Mouse (Mus musculus): ENCODE results near the gene Wdr47. TPM values are rescaled to one million over a fixed set of nuclear protein-coding genes. Genes with fewer than 3 reads are reported as not detected.
"Not testable (repeated sequence)": the region's sequence is repeated elsewhere in the genome, so short reads cannot be mapped to it uniquely, and the experiment has no call there.

Gene Wdr47
- total RNA-seq (2022): 10 to 100 TPM in 2 of 4 experiments, 1 to 10 TPM in 2; 7.2 to 10.3 (median 8.9) TPM

DNA sequence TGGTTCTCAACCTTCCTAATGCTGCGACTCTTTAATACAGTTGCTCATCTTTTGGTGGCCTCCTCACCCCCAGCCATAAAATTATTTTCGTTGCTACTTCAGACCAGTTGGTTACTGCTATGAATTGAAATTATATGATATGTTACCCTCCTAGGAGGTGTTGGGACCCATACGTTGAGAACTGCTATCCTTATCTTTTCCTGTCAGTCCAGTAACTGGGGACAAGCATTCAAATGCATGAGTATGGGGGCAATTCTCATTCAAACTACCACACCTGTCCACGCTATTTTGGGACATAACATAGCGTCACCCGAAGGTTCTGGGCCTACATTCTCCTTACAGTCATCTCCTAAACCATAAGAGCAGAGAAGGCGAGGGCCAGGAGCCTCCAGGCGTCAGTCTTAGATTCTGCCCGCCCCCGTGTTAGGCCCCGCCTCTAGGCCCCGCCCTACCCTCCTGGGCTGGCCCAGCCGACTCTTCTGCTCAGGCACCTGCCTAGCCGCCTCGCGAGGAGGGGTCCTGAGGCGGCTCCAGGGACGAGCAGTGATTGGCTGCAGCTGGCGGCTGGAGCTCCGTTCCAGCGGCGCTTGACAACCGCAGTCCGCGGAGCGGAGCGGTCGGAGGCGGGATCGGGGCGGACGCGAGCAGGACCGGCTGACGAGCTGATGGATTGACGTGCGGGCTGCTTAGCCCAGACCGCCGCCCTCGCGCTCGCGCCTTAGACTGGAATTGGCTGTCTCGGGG lies at the start of gene Wdr47:
Wdr47 (plus strand) TSS at position 494 of the 744 bp plus-strand sequence.
- DNase-seq (ENCODE audit: low spot score): peak; percentile 93

GRCm38 (mm10) chr3:108542299-108542698 lies 48.8 kb upstream of the Wdr47 start:
- DNase-seq (ENCODE audit: low spot score): no peak

DNA sequence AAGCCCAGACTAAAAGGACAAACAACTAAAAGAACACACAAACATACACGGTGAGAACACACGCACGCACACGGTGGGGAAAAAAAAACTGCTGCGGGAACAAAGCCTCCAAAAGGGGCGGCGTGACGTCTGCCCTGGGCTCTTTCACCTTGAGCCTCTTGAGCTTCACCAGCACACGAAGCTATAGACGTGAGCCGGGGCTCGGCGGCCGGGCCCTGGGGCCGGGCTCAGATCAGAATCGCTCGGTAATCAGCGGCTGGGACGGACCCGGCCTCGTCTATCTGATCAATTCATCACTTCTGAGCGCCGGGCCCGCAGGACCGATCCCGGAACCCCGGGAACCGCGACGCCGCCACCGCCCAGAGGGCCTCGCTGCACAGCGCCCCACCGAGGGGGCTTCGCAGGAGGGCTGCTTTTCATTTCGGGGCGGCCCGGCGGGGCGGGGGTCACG lies 36.9 kb upstream of the Wdr47 start:
- DNase-seq (ENCODE audit: low spot score): no peak

DNA sequence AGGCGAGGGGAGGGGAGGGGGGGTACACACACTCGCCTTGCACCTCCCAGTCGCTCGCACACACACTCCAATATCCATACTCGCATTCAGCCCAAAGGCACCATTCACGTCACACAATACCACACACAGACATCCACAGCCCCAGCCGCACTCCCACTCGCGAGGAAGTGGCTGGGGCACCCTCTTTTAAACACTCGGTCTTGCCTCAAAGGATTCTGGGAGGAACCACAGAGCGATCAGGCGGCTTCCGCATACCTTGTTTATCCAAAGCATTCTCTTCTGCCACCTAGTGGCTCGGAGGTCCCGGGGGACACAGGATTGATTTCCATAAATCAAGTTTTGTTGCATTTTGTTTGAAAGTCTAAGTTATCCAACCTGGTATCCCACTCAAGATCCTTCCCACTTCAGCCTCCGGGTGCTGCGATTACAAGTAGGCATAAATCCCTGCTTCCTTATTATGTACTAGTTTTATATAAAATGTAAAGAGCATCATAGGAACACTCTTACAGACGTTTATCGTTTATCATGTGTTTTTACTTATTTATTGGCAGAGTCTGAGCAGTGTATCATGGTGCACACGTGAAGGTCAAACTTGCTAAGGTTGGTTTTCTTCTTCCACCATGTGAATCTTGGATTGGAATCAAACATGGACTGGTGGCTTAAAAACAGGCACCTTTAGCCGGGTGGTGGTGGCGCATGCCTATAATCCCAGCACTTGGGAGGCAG lies 36.3 kb upstream of the Wdr47 start:
- DNase-seq (ENCODE audit: low spot score): peak; percentile 95

DNA sequence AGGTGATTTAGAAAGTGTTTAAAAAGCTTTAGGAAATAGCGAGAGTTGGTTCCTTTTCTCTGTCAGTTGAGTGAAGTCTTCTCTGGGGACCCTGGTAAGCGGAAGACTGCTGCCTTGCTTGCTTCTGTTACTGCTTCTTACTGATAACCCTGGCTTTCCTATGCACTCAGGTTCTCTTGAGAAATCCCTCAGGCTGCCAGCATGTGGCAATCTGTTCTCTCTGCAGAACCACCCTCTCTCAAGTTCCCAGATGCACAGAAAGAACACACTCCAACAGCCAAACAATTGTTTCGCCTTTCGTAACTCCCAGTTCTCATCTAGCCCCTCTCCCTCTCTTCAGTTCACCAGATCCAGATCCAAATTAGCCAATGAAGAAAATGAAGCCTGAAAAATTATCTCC lies 33.2 kb upstream of the Wdr47 start:
- no peak for DNase-seq (ENCODE audit: low spot score)

GRCm38 (mm10) chr3:108562133-108562730 lies 28.8 kb upstream of the Wdr47 start, which contains the start of gene Tmem167b:
TSS of gene Tmem167b (minus strand) at chr3:108562466.
- DNase-seq (ENCODE audit: low spot score): peak; percentile 99

DNA sequence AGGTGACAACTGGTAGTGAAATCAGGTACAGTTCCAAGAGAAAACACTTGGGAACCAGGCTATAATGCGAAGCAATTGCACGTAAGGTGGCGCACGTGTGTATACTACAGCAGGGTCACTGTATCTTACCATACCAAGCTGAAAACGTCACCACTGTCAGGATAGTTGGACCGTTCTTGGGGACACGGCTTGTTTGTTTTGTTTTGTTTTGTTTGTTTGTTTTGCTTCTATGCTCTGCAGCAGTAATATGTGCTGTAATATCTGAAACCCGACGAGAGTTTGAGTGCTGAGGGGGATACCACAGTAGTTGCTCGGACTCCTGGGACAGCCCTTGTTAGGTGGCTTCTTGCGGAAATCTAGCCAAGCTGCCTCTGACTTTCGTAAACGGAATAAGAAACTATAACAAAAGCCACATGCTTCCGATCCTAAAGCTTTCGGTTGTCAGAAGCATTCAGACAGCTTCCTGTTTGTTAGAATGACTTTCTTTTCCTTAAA lies 28.3 kb upstream of the Wdr47 start:
- DNase-seq (ENCODE audit: low spot score): peak; percentile 40

GRCm38 (mm10) chr3:108563309-108563708 lies 27.8 kb upstream of the Wdr47 start:
- peak; percentile 84 for DNase-seq (ENCODE audit: low spot score)

DNA sequence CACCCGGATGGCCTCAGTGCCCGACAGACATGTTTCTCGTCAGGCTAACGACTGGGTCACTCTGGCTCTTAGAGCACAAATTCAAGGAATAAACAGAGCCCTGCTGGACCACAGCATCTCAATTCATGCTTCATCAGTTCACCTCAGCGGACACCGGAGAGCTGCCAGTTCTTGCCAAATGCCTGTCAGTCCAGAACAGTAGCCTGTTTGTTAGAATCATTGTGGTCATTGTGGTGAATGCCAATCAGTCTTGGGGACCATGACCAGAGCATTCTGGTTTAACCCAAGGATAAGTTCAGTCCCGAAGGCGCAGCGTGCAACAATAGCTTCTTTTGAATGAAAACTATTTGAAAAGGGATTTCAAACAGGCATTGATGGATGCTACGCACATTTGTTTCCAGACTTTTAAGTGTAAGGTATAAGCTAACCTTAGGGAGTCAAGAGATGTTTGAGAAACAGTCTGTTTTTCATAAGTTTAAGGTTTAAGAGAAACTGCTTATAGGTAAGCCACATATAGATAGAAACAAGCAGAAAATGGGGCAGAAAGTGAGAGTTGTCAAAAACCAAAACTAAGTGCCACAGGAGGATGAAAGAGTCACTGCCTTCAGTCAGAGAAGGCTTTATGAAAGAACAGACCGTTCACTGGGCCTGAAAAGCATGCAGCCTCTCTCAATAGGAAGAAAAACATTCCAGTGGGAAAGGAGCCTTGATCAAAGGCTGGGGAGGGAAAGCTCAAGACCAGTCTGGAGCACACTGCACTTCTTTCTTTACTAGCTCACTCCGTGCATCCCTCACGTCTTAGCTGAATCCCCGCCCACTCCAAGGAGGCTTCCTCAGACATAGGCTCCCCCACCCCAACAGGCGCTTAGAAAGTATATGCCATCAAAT lies 22.8 kb upstream of the Wdr47 start:
- DNase-seq (ENCODE audit: low spot score): no peak

DNA sequence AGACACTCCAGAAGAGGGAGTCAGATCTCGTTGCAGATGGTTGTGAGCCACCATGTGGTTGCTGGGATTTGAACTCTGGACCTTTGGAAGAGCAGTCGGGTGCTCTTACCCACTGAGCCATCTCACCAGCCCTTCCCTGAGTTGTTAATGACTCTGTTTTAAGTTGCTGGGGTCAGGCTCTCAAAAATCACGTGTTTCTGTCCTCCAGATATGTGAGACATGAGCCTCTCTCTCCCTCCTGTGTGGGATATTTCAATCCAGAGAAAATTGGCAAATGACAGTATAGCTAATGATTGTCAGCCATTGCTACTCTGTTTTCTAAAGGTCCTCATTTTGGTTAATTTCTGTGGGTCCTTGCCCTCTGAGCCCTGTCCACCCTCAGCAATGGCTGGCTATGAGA lies 21.4 kb upstream of the Wdr47 start:
- not testable (repeated sequence) for DNase-seq (ENCODE audit: low spot score)

GRCm38 (mm10) chr3:108570813-108571212 lies 20.3 kb upstream of the Wdr47 start:
- no peak for DNase-seq (ENCODE audit: low spot score)

- peak; percentile 98 for DNase-seq (ENCODE audit: low spot score)
Observed at GRCm38 (mm10) chr3:108571443-108572294, 19.4 kb upstream of the Wdr47 start, which contains the start of gene Taf13. TSS of gene Taf13 (plus strand) at chr3:108571698.

DNA sequence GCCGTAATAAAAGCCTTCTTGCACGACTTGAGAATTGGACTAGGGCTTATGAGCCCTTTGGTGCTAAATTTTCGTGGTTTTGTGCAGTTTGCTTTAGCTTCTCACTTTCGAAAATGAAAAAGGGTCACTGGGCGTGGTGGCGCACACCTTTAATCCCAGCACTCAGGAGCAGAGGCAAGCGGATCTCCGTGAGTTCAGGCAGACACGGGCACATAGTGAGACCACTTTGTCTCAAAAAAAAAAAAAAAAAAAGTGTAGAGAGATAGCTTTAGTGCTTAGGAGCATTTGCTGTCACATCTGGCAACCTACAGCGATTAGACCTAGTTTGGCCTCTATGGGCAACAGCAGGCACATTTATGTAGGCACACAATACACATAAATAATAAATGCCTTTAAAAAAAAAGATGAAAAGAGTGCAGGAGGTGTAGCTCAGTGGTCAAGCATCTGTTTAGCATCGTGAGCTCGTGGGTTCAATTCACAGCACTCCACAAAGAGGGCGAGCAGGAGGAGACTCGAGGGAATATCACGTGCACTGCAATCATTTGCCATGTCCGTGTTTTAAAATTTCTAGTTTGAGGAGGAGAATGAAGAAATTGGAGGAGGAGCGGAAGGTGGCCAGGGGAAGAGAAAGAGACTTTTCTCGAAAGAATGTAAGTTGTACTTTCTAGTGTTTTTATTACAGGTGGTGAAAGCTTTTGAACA lies 18.6 kb upstream of the Wdr47 start:
- DNase-seq (ENCODE audit: low spot score): no peak

- no peak for DNase-seq (ENCODE audit: low spot score)
Observed at GRCm38 (mm10) chr3:108574018-108574417, 17.1 kb upstream of the Wdr47 start.

- no peak for DNase-seq (ENCODE audit: low spot score)
Observed at GRCm38 (mm10) chr3:108584580-108584979, 6.5 kb upstream of the Wdr47 start.

GRCm38 (mm10) chr3:108588446-108588845 lies 2.6 kb upstream of the Wdr47 start:
- DNase-seq (ENCODE audit: low spot score): no peak

DNA sequence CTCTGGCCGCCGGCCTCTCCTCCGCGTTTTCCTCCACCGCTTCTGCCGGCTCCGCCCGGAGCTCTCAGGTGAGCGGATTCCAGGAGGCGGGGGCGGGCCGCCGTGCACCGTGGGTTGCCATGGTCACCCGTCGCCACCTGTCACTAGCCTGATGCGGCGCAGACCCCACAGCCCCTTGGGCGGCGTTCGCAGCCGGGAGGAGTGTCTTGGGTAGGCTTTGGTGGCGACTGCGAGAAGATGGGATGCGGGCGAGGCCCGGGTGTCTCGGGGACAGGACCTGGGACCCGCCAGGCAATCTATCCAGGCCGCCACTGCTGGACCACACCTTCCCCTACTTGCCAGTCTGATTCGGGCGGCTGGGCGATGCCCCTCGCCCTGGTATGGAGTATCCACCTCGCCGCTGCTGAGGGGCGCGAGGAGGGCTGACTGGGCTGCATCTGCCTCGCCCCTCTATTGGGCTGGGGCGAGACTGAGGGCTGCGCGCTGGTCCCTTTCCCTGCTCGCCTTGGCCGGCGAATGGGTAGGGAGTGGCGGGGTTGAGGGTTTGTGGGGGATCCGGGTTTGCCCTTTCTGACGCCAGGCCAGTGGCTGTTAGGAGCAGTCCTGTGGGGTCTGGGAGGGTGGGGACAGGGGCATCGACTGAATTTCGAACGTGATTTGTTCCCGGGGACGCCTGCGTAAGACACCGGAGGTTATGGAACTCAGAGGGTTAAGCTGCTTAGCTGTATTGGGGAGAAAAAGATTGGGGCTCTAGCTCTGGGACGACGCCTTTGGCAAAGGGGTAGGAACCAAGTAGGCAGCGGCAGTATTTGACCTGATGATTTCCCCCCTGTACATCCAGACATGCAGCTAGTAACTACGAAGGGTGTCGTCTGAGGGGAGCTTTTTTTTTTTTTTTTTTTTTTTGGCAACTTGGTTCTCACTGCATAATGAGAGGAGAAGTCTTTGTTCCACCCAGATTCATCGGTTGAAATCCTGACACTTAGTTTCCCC lies 747 bp downstream of the Wdr47 start:
- DNase-seq (ENCODE audit: low spot score): no peak

- DNase-seq (ENCODE audit: low spot score): no peak
Observed at GRCm38 (mm10) chr3:108608906-108609305, 17.8 kb downstream of the Wdr47 start.

Data from heart, adult 8-10 months (tissue).